Mouse (Mus musculus) embryonic facial prominence, embryonic 11.5 days (tissue): ENCODE data around the gene Cytip. TPM values are rescaled to one million over a fixed set of nuclear protein-coding genes. Genes with fewer than 3 reads are reported as not detected.

Experiments
- ATAC-seq: fragments of 200-750 bp; cut with Nextera tagmentation; replicated peaks from 2 replicates; pipeline ENCODE4 v1.8.0; 2017; ENCODE audit warnings: low read depth; ENCODE audit not compliant: insufficient number of reproducible peaks, low FRiP score, low TSS enrichment
- DNase-seq: peaks from one replicate; pipeline ENCODE4 v3.0.0-alpha.2; 2015; ENCODE audit warnings: low spot score
- H3K27ac ChIP-seq: fragments of 300-500 bp; sonication (generic); replicated peaks from 2 replicates; pipeline ENCODE4 v1.5.1; 2014; ENCODE audit warnings: mild to moderate bottlenecking, low read depth, low read length, control low read depth
- H3K27me3 ChIP-seq: fragments of 300-500 bp; sonication (generic); 2 replicates; pipeline ENCODE4 v1.6.1; 2014; ENCODE audit warnings: mild to moderate bottlenecking, low read length, moderate library complexity, mixed read lengths; ENCODE audit not compliant: control insufficient read depth, insufficient read depth
- H3K36me3 ChIP-seq: fragments of 300-500 bp; sonication (generic); replicated peaks from 2 replicates; pipeline ENCODE4 v1.6.1; 2014; ENCODE audit warnings: low read depth, mild to moderate bottlenecking, low read length, moderate library complexity, mixed read lengths; ENCODE audit not compliant: control insufficient read depth, insufficient read depth
- H3K4me1 ChIP-seq: fragments of 300-500 bp; sonication (generic); 2 replicates; pipeline ENCODE4 v1.6.1; 2014; ENCODE audit warnings: low read length, mixed read lengths; ENCODE audit not compliant: control insufficient read depth, insufficient read depth
- H3K4me2 ChIP-seq: fragments of 300-500 bp; sonication (generic); 2 replicates; pipeline ENCODE4 v1.6.1; 2014; ENCODE audit warnings: low read depth, mild to moderate bottlenecking, control low read depth, low read length, moderate library complexity
- H3K4me3 ChIP-seq: fragments of 300-500 bp; sonication (generic); 2 replicates; pipeline ENCODE4 v1.5.1; 2014; ENCODE audit warnings: low read depth, low read length, control low read depth
- H3K9ac ChIP-seq: fragments of 300-500 bp; sonication (generic); replicated peaks from 2 replicates; pipeline ENCODE4 v1.6.1; 2014; ENCODE audit warnings: mild to moderate bottlenecking, control low read depth, low read length
- H3K9me3 ChIP-seq: fragments of 300-500 bp; sonication (generic); replicated peaks from 2 replicates; pipeline ENCODE4 v1.6.1; 2016; ENCODE audit warnings: mild to moderate bottlenecking, low read length, inconsistent platforms, mixed read lengths; ENCODE audit not compliant: control insufficient read depth
- WGBS: fragments of 180-500 bp; shearing (Covaris S2); extraction: QIAGEN DNeasy Blood & Tissue Kit; methylation state at CpG from one replicate; pipeline ENCODE4 v1.1.7; 2014; 5-methylcytosine and 5-hydroxymethylcytosine counted together
- polyA plus RNA-seq: library from polyadenylated mRNA; unstranded; fragments of >200 nt; fragmentation: Nextera tagmentation; extraction: Ambion mirVana; gene quantifications from 2 replicates; pipeline ENCODE4 v1.2.1, GENCODE M21; 2014

Cytip gene
- polyA plus RNA-seq, 1 experiment from 2014 or later = 0.07 TPM

DNA sequence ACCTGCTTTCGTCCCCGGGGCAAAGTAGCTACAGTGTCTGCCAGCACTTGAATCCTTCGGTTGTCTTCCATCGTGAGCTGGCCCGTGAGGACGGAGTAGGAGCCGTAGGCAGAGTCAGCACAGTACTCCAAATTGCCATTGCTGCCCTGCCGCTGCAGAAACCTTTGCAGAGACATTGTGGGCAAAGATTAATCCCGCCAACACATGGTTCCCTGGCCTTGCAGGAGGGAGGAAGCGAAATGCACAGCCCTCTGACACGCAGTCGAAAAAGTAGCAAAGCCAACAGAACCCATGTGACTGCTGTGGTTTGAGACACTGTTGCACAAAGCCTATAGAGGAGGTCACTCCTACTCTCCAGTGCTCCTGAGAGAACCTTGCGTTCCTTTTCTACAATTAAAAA, 35.5 kb downstream of the Cytip start:
- H3K4me2 ChIP-seq = no peak overlapping the region
- WGBS = 91% methylated on average over 13 of the region's 13 CpGs
- H3K4me3 ChIP-seq = no peak overlapping the region
- no peaks in the 10 kb centered on the region for H3K36me3 ChIP-seq
- DNase-seq = no peak
- no peak for ATAC-seq
- H3K27me3 ChIP-seq = no peaks in the 10 kb centered on the region
- no peaks in the 10 kb centered on the region for H3K9me3 ChIP-seq
- H3K9ac ChIP-seq = no peak overlapping the region
- no peaks in the 10 kb centered on the region for H3K4me1 ChIP-seq
- H3K27ac ChIP-seq = no peak overlapping the region

DNA sequence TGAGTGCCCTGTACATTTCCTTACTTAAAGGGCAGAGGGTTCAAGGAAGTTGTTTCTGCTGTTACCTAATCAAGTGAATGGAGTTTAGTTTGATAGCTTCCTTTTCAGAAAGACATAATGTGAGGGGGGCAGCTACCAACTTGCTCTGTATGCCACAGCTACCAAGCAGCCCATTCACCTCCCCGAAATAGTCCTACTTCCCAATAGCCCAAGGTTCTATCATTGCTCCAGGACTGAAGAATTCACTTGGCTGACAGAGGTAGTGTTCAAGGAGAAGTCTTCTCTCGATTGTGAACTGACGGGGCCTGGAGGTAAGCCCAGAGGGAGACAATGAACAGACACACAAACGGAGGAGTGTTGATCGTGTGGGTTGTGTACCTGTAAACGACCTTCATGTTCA, 36.2 kb downstream of the Cytip start:
- Histone ChIP-seq H3K36me3 (no peaks in the 10 kb centered on the region), H3K27ac (no peak overlapping the region), H3K4me2 (no peak overlapping the region), H3K4me1 (no peaks in the 10 kb centered on the region), H3K9ac (no peak overlapping the region), H3K9me3 (no peaks in the 10 kb centered on the region), H3K27me3 (no peaks in the 10 kb centered on the region), H3K4me3 (no peak overlapping the region)
- 90% methylated on average over 6 of the region's 6 CpGs for WGBS
- DNase-seq = no peak
- ATAC-seq = no peak

DNA sequence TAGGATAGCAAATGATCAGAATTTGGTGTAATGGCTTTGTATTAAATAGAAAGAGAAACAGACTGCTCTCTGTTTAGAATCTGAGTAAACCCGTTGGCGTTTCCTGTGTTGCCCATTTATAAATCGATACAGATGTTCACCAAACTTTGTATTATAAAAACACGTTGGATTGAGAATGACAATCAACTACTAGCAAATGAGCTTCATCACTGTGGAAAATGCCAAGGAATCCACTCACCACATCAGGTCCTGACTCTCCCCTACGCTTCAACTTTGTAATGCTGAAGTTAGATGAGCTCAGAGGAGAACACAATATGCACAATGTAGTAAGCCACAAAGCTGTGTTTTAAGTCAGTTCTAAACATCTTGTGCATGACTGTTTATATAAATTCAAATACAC, 36.8 kb downstream of the Cytip start:
- Histone ChIP-seq H3K4me1 (no peaks in the 10 kb centered on the region), H3K27me3 (no peaks in the 10 kb centered on the region), H3K27ac (no peak overlapping the region), H3K4me3 (no peak overlapping the region), H3K4me2 (no peak overlapping the region), H3K36me3 (no peaks in the 10 kb centered on the region), H3K9me3 (no peaks in the 10 kb centered on the region), H3K9ac (no peak overlapping the region)
- no peak for ATAC-seq
- no peak for DNase-seq
- 80% methylated on average over 5 of the region's 5 CpGs for WGBS

DNA sequence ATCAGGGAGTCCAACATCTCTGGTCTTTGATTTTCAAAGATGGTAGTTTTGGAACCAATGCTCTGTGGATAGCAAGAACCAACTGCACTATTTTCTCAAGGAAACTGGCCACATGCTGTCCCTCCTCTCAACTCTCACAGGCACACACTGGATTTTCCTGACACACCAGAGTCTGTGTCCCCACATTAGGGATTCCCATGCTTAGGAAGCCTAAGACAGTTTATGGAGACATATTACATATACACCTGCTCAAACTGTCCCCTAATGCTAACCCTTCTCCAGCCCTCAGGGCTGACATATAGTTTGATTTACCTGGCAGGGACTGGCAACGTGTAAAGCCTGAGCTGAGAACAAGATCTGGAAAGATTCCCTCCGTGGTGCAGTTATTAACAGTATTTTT, 37.2 kb downstream of the Cytip start:
- no peaks in the 10 kb centered on the region for H3K27me3 ChIP-seq
- no peak for DNase-seq
- H3K36me3 ChIP-seq = no peaks in the 10 kb centered on the region
- no peaks in the 10 kb centered on the region for H3K4me1 ChIP-seq
- no peak overlapping the region for H3K27ac ChIP-seq
- no peak overlapping the region for H3K9ac ChIP-seq
- ATAC-seq = no peak
- no peak overlapping the region for H3K4me2 ChIP-seq
- WGBS = 72% methylated on average over 2 of the region's 2 CpGs
- H3K4me3 ChIP-seq = no peak overlapping the region
- no peaks in the 10 kb centered on the region for H3K9me3 ChIP-seq

DNA sequence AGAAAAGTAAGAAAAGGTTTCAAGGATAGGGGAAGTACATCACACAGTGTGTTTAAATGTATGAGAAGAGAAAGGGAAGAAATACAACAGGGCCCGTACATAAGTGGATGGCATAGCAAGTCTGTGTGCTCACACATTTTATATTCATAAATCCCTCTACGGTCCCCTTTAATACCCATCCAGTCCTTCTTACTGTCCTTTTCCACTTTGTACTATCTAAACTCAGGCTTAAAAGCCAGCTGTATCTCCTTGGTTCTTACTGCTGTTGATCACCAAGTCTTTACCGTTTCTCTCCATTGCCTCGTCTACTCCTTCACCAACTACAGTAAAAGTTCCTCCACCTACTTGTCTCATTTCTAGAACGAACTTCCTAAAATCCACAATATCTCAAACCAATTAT, 37.9 kb downstream of the Cytip start:
- no peak for DNase-seq
- WGBS = 91% methylated on average over 5 of the region's 5 CpGs
- Histone ChIP-seq H3K27ac (no peak overlapping the region), H3K9me3 (no peaks in the 10 kb centered on the region), H3K36me3 (no peaks in the 10 kb centered on the region), H3K4me1 (no peaks in the 10 kb centered on the region), H3K4me2 (no peak overlapping the region), H3K27me3 (no peaks in the 10 kb centered on the region), H3K9ac (no peak overlapping the region), H3K4me3 (no peak overlapping the region)
- no peak for ATAC-seq

DNA sequence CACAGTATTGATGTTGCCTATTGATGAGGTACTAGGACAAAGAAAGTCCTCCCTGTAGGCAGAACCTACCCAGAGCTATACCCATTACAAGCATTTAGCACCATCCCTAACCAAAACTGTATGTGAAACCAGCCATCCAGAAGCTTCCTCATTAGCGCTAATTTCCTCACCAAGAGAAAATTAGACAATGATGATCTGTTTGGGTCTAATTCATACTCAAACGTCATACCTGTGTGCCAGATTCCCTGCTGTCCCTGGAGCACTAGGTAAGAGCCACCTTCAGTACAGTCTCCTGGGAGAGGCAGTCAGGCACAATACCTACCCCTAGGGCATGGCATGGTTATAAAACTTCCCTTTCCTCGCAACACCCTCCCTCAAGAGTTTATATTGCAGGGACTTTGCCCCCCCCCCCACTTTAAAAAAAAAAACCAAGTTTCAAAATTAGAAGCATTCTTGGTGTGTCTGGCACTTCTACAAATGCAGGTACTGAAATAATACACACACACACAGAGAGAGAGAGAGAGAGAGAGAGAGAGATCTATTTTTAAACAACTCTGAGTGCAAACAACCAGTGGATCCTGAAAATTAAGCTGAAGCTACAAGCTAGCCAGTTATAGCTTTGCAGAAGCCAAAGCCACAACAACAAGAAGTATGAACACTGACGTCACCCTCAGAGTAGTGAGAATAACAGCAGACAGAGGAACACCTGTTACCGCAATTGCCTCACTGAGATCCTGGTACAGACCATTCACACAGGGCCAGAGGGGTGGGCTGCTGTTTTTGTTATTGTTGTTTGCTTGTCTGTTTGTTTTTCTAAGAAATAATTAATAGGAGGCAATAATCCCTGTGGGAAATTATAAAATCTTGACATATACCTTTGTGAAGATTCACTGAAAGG, 38.6 kb downstream of the Cytip start:
- Histone ChIP-seq H3K9me3 (no peaks in the 10 kb centered on the region), H3K9ac (no peak overlapping the region), H3K27me3 (no peaks in the 10 kb centered on the region), H3K4me2 (no peak overlapping the region), H3K27ac (no peak overlapping the region), H3K4me3 (no peak overlapping the region), H3K36me3 (no peaks in the 10 kb centered on the region), H3K4me1 (no peaks in the 10 kb centered on the region)
- DNase-seq = no peak
- no peak for ATAC-seq
- 84% methylated on average over 5 of the region's 5 CpGs for WGBS

DNA sequence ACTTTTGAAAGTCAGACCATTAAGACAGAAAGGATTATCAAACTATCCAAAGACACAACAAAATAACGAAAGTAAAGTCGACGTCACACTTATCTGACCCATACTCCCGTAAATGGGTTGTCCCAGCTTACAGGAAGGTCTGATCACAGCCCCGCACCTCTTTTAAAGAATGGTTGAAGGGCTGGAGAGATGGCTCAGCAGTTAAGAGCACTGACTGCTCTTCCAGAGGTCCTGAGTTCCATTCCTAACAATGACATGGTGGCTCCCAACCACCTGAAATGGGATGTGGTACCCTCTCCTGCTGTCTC, 39.3 kb downstream of the Cytip start:
- no peaks in the 10 kb centered on the region for H3K27me3 ChIP-seq
- no peak overlapping the region for H3K9ac ChIP-seq
- DNase-seq (no peak), ATAC-seq (no peak)
- H3K4me1 ChIP-seq = no peaks in the 10 kb centered on the region
- 91% methylated on average over 5 of the region's 5 CpGs for WGBS
- H3K36me3 ChIP-seq = no peaks in the 10 kb centered on the region
- H3K4me2 ChIP-seq = no peak overlapping the region
- H3K4me3 ChIP-seq = no peak overlapping the region
- no peak overlapping the region for H3K27ac ChIP-seq
- H3K9me3 ChIP-seq = no peaks in the 10 kb centered on the region

DNA sequence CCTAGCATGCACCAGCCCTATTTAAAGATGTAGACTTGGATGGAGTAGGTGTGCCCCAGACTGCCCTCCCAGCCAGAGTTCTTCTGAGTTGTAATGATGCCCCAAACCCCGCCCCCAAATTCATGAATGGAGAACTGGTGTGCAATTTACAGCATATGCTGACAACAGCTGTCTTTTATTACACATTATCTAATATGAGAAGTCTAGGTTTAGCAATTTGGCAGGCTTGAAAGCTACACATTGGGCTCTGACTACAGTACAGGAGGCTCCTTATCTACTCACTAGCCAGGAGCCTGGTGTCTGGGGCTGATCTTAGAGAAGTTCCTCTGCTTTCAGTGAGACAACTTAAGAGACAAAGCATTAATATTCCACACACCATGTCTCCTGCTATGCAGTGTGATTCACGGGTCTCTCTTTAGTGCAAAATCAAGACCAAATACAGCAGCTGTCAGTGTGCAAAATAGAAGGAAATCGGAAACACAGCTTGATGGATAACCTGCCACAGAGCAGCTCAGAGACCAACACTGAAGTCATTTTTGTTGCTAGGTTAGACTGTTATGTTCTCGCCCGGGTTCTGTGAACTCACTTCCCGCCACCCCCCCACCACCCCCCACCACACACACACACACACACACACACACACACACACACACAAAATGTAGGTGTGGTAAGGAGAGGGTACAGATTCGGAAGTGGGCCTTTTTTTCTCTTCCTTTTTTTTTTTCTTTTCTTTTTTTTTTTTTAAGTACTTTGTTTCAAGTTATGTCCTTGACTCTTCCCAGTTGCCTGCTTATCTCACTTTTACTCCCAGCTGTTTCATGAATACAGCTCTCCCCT, 39.8 kb downstream of the Cytip start:
- 85% methylated on average over 7 of the region's 7 CpGs for WGBS
- DNase-seq (peak; percentile 12), ATAC-seq (no peak)
- Histone ChIP-seq H3K27me3 (no peaks in the 10 kb centered on the region), H3K9ac (no peak overlapping the region), H3K36me3 (no peaks in the 10 kb centered on the region), H3K4me2 (no peak overlapping the region), H3K4me3 (no peak overlapping the region), H3K4me1 (no peaks in the 10 kb centered on the region), H3K9me3 (no peaks in the 10 kb centered on the region), H3K27ac (no peak overlapping the region)
